Mouse (Mus musculus) erythroid progenitor cell, adult 5-6 weeks (primary cell): ENCODE measurements around the gene Gpx5. TPM values are rescaled to one million over a fixed set of nuclear protein-coding genes. Genes with fewer than 3 reads are reported as not detected.
"Not testable (repeated sequence)": the region's sequence is repeated elsewhere in the genome, so short reads cannot be mapped to it uniquely, and the experiment has no call there.

Source experiments
- ATAC-seq: replicated peaks from 2 replicates; pipeline ENCODE4 v1.8.0; 2016; ENCODE audit warnings: moderate number of reproducible peaks, mild to moderate bottlenecking, moderate TSS enrichment, inconsistent platforms; ENCODE audit not compliant: poor library complexity, low FRiP score, severe bottlenecking
- total RNA-seq, 2 experiments: library from RNA; stranded (forward) in 1 of 2; stranded (reverse) in 1 of 2; fragments of 150-400 nt in 1 of 2; fragments of 186-747, 209-891 nt in 1 of 2; gene quantifications; 2 replicates each; pipeline versions ENCODE4 v1.2.3 to v1.2.4; 2015 to 2017; ENCODE audit warnings: low replicate concordance in 2 of 2

Gene Gpx5
- total RNA-seq, 2 experiments from 2014 or later: not detected

- no peak for ATAC-seq
Measured at GRCm38 (mm10) chr13:21268262-21268661, 24.3 kb downstream of the Gpx5 start.

- ATAC-seq: no peak
Measured at GRCm38 (mm10) chr13:21267541-21267940, 25.0 kb downstream of the Gpx5 start.

GRCm38 (mm10) chr13:21265736-21266135 is 26.8 kb downstream of the Gpx5 start:
- no peak for ATAC-seq

- no peak for ATAC-seq
Measured at GRCm38 (mm10) chr13:21264366-21264765, 28.2 kb downstream of the Gpx5 start.

GRCm38 (mm10) chr13:21263910-21264309 is 28.6 kb downstream of the Gpx5 start:
- ATAC-seq: no peak

GRCm38 (mm10) chr13:21262787-21263461 is 29.6 kb downstream of the Gpx5 start:
- ATAC-seq: no peak

GRCm38 (mm10) chr13:21260289-21260688 is 32.2 kb downstream of the Gpx5 start:
- no peak for ATAC-seq

- no peak for ATAC-seq
Measured at GRCm38 (mm10) chr13:21259677-21260113, 32.8 kb downstream of the Gpx5 start.

GRCm38 (mm10) chr13:21259171-21259631 is 33.3 kb downstream of the Gpx5 start:
- ATAC-seq: no peak

GRCm38 (mm10) chr13:21258524-21258923 is 34.0 kb downstream of the Gpx5 start:
- ATAC-seq: no peak

GRCm38 (mm10) chr13:21253986-21254385 is 38.5 kb downstream of the Gpx5 start:
- no peak for ATAC-seq

- ATAC-seq: no peak
Measured at GRCm38 (mm10) chr13:21253569-21253968, 39.0 kb downstream of the Gpx5 start.

- ATAC-seq: no peak
Measured at GRCm38 (mm10) chr13:21253040-21253439, 39.5 kb downstream of the Gpx5 start.

GRCm38 (mm10) chr13:21250074-21250681 is 42.4 kb downstream of the Gpx5 start:
- ATAC-seq: no peak

GRCm38 (mm10) chr13:21249022-21249421 is 43.5 kb downstream of the Gpx5 start:
- ATAC-seq: no peak

GRCm38 (mm10) chr13:21246276-21246675 is 46.3 kb downstream of the Gpx5 start:
- ATAC-seq: no peak

- ATAC-seq: not testable (repeated sequence)
Measured at GRCm38 (mm10) chr13:21244967-21245366, 47.6 kb downstream of the Gpx5 start.

GRCm38 (mm10) chr13:21244089-21244488 is 48.4 kb downstream of the Gpx5 start:
- no peak for ATAC-seq

- ATAC-seq: no peak
Measured at GRCm38 (mm10) chr13:21243196-21243595, 49.3 kb downstream of the Gpx5 start.

- ATAC-seq: no peak
Measured at GRCm38 (mm10) chr13:21242408-21243125, 50.0 kb downstream of the Gpx5 start.

GRCm38 (mm10) chr13:21240788-21241187 is 51.7 kb downstream of the Gpx5 start:
- no peak for ATAC-seq
